Mouse (Mus musculus) left cerebral cortex, postnatal 36 days (tissue): Measurements from ENCODE around the gene Gm2001. TPM values are rescaled to one million over a fixed set of nuclear protein-coding genes. Genes with fewer than 3 reads are reported as not detected.
"Not testable (repeated sequence)": the region's sequence is repeated elsewhere in the genome, so short reads cannot be mapped to it uniquely, and the experiment has no call there.

Source experiments
- DNase-seq, 2 experiments: peaks; one replicate each; pipeline ENCODE4 v3.0.0; 2021 to 2022; ENCODE audit warnings: low spot score in 2 of 2, mixed read lengths in 1 of 2
- intact Hi-C: fragments of 180-260 bp; cut with DNase I; formaldehyde crosslinking; loops from one replicate; pipeline ENCODE4 v1.15.1; 2025
- total RNA-seq, 2 experiments: library from RNA; stranded (reverse); gene quantifications; 2 replicates each; pipeline ENCODE4 v1.2.3; 2021

Gene Gm2001
- total RNA-seq, result not detected

DNA sequence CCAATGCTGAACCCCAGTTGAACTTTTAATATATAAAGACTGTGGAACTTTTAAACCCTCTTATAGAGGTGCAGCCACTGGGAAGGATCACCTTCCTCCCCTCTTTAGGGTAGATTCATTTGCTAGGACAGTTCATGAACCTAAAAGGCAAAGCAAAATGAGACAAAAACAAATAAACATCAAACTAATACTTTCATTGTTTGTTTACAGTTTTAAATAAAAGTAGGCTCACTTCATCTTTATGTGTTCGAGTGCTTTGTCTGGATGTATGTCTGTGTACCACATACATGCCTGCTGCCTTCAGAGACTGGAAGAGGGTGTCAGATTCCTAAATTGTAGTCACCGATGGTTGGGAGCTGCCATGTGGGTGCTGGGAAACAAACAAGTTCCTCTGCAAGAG is at the start of gene Gm2001:
Gene Gm2001 (minus strand): TSS at position 101 of the 400 bp plus-strand sequence.
- intact Hi-C loops, result not testable (repeated sequence)

DNA sequence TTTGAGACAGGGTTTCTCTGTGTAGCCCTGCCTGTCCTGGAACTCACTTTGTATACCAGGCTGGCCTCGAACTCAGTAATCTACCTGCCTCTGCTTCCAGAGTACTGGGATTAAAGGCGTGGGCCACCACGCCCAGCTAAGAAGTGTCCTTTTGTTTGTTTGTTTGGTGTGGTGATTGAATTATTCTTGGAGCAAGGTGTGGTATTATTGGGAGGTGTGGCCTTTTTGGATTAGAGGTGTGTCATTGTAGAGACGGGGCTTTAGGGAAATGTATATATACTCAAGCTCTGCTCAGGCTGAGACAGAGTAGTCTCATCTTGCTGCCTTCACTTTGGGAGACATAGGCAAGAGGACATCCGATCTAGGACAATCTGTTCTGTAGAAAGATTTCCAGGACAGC is 31.6 kb upstream of the Gm2001 start, which contains the start of gene Gm2016:
Gene Gm2016 (plus strand): TSS at position 301 of the 400 bp plus-strand sequence.
- intact Hi-C loops, DNase-seq: not testable (repeated sequence)

More for the DNA sequence above, at the start of gene Gm2001:
- not testable (repeated sequence) for DNase-seq

DNA sequence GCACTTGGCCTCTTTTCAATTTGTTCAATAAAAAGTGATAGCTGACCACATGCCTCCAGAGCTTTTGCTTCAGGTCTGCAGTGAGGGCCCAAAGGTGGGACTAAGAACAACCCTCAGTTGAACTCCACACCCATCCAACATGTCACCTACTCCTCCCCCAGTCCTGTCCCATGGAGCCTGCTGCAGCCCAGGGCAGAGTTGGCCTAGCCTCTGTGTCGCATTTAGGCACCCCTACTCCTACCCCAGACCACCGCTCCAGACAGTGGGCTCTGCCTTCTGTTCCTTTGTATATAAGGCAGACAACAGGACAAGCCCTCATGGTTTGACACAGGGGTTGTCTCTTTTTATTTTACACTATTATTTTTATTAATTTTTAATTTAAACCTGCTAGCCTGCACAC is 21.9 kb upstream of the Gm2001 start:
- intact Hi-C loops, DNase-seq: not testable (repeated sequence)

DNA sequence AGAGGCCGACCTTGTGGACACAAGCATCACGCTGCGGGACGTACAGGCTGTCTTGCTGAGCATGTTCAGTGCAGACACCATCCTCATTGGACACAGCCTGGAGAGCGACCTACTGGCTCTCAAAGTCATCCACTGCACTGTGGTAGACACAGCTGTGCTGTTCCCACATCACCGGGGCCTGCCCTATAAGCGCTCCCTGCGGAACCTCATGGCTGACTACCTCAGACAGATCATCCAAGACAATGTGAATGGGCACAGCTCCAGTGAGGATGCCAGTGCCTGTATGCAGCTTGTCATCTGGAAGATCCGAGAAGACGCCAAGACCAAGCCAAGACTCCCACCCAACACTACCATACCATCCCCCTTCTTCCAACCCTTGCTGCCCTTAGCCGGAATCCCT is 21.5 kb upstream of the Gm2001 start:
- DNase-seq, intact Hi-C loops: not testable (repeated sequence)

DNA sequence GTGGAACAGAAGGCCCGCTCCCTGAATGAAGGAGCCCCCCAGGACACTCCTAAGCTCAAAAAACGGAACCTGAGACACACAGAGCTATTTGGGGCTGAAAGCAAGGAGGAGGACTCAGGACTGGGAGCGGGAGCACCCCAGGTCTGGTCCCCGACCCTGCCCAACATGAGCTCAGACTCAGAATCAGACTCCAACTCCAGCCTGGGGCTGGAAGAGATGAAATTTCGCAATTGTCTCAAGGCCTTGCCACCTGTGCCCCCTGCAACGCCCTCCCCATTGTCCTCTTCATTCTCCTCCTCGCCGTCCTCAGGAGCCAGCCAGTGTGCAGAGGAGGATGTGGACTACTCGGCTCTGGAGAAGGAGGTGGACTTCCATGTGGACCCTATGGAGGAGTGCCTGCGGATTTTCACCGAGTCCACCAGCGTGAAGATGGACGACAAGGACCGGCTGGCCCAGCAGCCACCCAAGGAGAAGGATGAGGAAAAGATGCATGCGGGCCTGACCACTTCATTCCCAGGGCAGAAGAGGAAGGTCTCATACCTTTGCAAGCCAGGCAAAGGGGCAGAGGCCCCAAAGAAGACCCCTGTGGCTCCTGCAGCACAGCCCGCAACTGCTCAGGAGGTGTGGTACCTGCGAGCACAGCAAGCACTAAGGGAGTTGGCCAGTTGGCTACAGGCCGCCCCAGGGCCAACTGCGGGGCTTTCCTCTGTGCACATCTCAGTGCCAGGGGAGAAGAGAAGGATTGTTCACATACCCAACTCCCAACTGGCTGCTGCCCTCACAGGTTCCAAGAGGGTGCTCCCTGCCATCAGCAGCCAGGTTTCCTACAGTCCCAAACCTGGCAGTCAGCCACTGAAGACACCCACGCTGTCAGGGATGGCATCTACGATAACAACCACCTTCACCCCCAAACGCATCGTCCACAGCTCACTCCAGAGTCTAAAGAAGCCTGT is 19.9 kb upstream of the Gm2001 start:
- intact Hi-C loops, DNase-seq: not testable (repeated sequence)

DNA sequence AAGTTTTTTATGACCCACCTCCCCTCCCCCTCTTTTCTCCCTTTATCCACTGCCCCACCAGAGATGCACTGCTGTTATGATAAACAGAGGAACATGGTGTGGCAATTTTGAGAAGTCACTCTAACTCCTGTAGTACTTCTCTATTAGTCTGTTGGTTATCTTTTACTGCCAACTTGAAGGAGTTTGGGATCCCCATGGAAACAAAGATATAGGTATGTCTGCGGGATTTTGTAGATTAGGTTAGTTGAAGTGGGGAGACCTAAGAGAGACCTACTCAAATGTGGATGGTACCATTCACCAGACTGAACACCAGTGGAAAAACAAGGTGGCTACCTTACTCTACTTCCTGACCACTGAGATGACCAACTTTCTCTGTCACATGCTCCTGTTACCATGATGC is 13.9 kb upstream of the Gm2001 start:
- intact Hi-C loops, DNase-seq: not testable (repeated sequence)

DNA sequence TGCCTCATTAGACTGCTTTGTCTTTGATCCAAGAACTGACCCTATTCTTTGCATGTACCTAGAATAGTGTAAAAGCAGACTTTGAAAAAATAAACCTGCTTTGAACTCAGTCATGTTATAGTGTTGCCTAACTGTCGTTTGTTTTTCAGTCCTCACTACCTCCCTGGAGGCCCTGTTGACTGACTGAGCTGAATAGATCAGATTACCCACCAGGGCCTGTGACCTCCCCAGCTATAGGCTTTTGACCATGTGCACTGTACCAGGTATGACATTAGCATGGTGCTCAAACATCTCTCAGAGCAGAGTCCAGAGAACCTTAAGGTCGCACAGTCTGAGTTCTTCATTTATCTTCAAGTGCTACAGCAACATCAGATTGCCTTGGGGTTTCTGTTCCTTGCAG is 8.5 kb upstream of the Gm2001 start:
- DNase-seq, intact Hi-C loops: not testable (repeated sequence)

DNA sequence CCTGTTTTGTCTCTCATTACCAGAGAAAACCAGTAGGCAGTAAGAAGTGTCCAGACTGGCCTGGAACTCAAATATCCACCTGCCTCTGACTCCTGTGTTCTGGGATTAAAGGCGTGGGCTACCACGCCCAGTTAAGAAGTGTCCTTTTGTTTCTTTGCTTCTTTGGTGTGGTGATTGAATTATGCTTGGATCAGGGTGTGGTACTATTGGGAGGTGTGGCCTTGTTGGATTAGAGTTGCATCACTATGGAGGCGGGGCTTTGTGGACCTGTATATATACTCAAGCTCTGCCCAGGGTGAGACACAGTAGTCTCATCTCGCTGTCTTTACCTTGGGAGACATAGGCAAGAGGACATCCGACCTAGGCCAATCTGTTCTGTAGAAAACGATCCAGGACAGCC is 25.9 kb downstream of the Gm2001 start, which contains the start of gene BB287469:
Gene BB287469 (plus strand): TSS at position 301 of the 400 bp plus-strand sequence.
- DNase-seq, intact Hi-C loops: not testable (repeated sequence)

DNA sequence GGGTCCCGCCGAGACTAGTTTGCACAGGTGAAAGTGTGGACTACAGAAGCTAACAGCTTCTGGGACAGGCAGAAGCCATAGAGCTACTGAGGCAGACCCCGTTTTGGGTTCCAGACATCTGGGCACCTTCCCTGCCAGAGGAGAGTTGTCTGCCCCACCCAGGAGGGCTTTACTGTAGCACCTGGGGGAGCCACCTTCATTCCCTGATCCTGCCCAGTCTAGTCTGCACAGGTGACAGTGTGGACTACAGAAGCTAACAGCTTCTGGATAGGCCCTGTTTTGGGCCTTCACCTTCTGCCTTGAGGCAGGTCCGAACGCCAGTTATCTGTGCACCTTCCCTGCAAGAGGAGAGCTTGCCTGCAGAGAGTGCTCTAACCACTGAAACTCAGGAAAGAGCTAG is 44.2 kb downstream of the Gm2001 start:
- intact Hi-C loops, DNase-seq: not testable (repeated sequence)

DNA sequence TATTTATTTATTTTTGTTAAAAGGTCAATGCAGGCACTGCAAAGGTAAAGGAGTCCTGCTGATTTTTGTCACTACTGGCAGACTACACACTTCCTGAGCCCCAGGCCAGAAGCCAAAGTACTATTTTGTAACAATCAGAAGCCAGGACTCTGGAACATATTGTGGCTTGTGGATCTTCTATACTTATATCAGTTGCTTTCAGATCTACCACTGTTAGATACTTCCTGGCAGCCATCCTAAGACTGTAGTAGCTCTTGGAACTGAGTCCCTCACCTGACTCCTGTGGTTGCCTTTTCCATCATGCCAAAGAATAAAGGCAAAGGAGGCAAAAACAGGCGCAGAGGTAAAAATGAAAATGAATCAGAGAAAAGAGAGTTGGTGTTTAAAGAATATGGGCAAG is 46.9 kb downstream of the Gm2001 start, which contains the start of gene Gm21936:
Gene Gm21936 (plus strand): TSS at position 301 of the 400 bp plus-strand sequence.
- intact Hi-C loops, DNase-seq: not testable (repeated sequence)

Other genes with a start within 250 kb of the Gm2001 start
- gene Oog1, start 239.7 kb downstream of the Gm2001 start, total RNA-seq, result not detected
- gene Gm4027, start 223.5 kb downstream of the Gm2001 start, total RNA-seq, result not detected
- not detected for gene Gm16381, start 197.7 kb downstream of the Gm2001 start, total RNA-seq
- not detected for gene Gm21319, start 66.6 kb downstream of the Gm2001 start, total RNA-seq
- not detected for gene Gm21936, start 46.8 kb downstream of the Gm2001 start, total RNA-seq
- gene BB287469, start 25.8 kb downstream of the Gm2001 start, total RNA-seq, result not detected
- not detected for gene Gm2016, start 31.7 kb upstream of the Gm2001 start, total RNA-seq
- gene Gm2022, start 53.0 kb upstream of the Gm2001 start, total RNA-seq, result not detected
- not detected for gene Gm2035, start 77.5 kb upstream of the Gm2001 start, total RNA-seq
- gene Gm2042, start 111.7 kb upstream of the Gm2001 start, total RNA-seq, result not detected
- gene Gm2075, start 169.5 kb upstream of the Gm2001 start, total RNA-seq, result not detected
- not detected for gene Gm6803, start 176.4 kb upstream of the Gm2001 start, total RNA-seq
- gene Gm2056, start 184.7 kb upstream of the Gm2001 start, total RNA-seq, result not detected
- not detected for gene Gm16368, start 241.4 kb upstream of the Gm2001 start, total RNA-seq